Mouse (Mus musculus): ENCODE measurements at regions not wholly inside any gene's neighbourhood (a gene's known extent, or its start where the extent isn't known, plus 50 kb on each side); places are given as distances from the start of the nearest gene placed in this dataset.

- DNase-seq (ENCODE audit: low spot score in 2 of 2): no peak
Observed at GRCm38 (mm10) chr12:107027842-107028549, 460.4 kb upstream of the 3110018I06Rik start.

GRCm38 (mm10) chr12:107028985-107029384 lies 459.4 kb upstream of the 3110018I06Rik start:
- DNase-seq (ENCODE audit: low spot score in 2 of 2): no peak

- DNase-seq (ENCODE audit: low spot score in 2 of 2): no peak
Observed at GRCm38 (mm10) chr12:107036357-107036756, 452.1 kb upstream of the 3110018I06Rik start.

GRCm38 (mm10) chr12:107041927-107042652 lies 446.3 kb upstream of the 3110018I06Rik start:
- no peak for DNase-seq (ENCODE audit: low spot score in 2 of 2)

GRCm38 (mm10) chr12:107046496-107046895 lies 441.9 kb upstream of the 3110018I06Rik start:
- DNase-seq (ENCODE audit: low spot score in 2 of 2): no peak

GRCm38 (mm10) chr12:107047059-107047531 lies 441.3 kb upstream of the 3110018I06Rik start:
- no peak for DNase-seq (ENCODE audit: low spot score in 2 of 2)

GRCm38 (mm10) chr12:107050891-107051635 lies 437.4 kb upstream of the 3110018I06Rik start:
- DNase-seq (ENCODE audit: low spot score in 2 of 2): no peak

- DNase-seq (ENCODE audit: low spot score in 2 of 2): no peak
Observed at GRCm38 (mm10) chr12:107052136-107052535, 436.3 kb upstream of the 3110018I06Rik start.

GRCm38 (mm10) chr12:107056553-107056952 lies 431.9 kb upstream of the 3110018I06Rik start:
- no peak for DNase-seq (ENCODE audit: low spot score in 2 of 2)

GRCm38 (mm10) chr12:107060514-107060913 lies 427.9 kb upstream of the 3110018I06Rik start:
- no peak for DNase-seq (ENCODE audit: low spot score in 2 of 2)

GRCm38 (mm10) chr12:107067346-107067745 lies 421.1 kb upstream of the 3110018I06Rik start:
- no peak for DNase-seq (ENCODE audit: low spot score in 2 of 2)

- DNase-seq (ENCODE audit: low spot score in 2 of 2): no peak
Observed at GRCm38 (mm10) chr12:107082541-107082940, 405.9 kb upstream of the 3110018I06Rik start.

GRCm38 (mm10) chr12:107085058-107085905 lies 403.1 kb upstream of the 3110018I06Rik start:
- no peak for DNase-seq (ENCODE audit: low spot score in 2 of 2)

GRCm38 (mm10) chr12:107085906-107086655 lies 402.4 kb upstream of the 3110018I06Rik start:
- peak; percentile 25 to 40 for DNase-seq (ENCODE audit: low spot score in 2 of 2)

- DNase-seq (ENCODE audit: low spot score in 2 of 2): no peak
Observed at GRCm38 (mm10) chr12:107092151-107092550, 396.3 kb upstream of the 3110018I06Rik start.

GRCm38 (mm10) chr12:107093326-107093725 lies 395.1 kb upstream of the 3110018I06Rik start:
- no peak for DNase-seq (ENCODE audit: low spot score in 2 of 2)

- no peak for DNase-seq (ENCODE audit: low spot score in 2 of 2)
Observed at GRCm38 (mm10) chr12:107095409-107095808, 393.0 kb upstream of the 3110018I06Rik start.

GRCm38 (mm10) chr12:107104570-107104969 lies 383.9 kb upstream of the 3110018I06Rik start:
- DNase-seq (ENCODE audit: low spot score in 2 of 2): no peak

- DNase-seq (ENCODE audit: low spot score in 2 of 2): no peak
Observed at GRCm38 (mm10) chr12:107105017-107105416, 383.4 kb upstream of the 3110018I06Rik start.

All from urinary bladder, postnatal 36 days (tissue).